Mouse (Mus musculus) E14TG2a.4 (cell line): ENCODE data around the gene Slc25a47.

Source experiments
- H3K27me3 ChIP-seq: 2 replicates; pipeline ENCODE4 v1.6.1; 2014; ENCODE audit warnings: low read length, control low read depth; ENCODE audit not compliant: insufficient read depth
- H3K36me3 ChIP-seq: 2 replicates; pipeline ENCODE4 v1.6.1; 2014; ENCODE audit warnings: low read length, control low read depth; ENCODE audit not compliant: insufficient read depth
- H3K4me1 ChIP-seq: replicated peaks from 2 replicates; pipeline ENCODE4 v1.6.1; 2014; ENCODE audit warnings: low read depth, low read length, control low read depth
- H3K4me3 ChIP-seq: replicated peaks from 2 replicates; pipeline ENCODE4 v1.5.1; 2014; ENCODE audit warnings: mild to moderate bottlenecking, low read length
- H3K9me3 ChIP-seq: 2 replicates; pipeline ENCODE4 v1.6.1; 2014; ENCODE audit warnings: low read length, control low read depth
- CTCF ChIP-seq: conservative IDR thresholded peaks from 2 replicates; pipeline ENCODE4 v1.5.1; 2014; ENCODE audit warnings: low read length
- NANOG ChIP-seq: IDR thresholded peaks from 2 replicates; pipeline ENCODE4 v1.6.1; 2014; ENCODE audit warnings: borderline replicate concordance, low read length, mixed read lengths
- POU5F1 ChIP-seq: IDR thresholded peaks from 2 replicates; pipeline ENCODE4 v1.6.1; 2014; ENCODE audit warnings: low read length, borderline replicate concordance

Gene Slc25a47

DNA sequence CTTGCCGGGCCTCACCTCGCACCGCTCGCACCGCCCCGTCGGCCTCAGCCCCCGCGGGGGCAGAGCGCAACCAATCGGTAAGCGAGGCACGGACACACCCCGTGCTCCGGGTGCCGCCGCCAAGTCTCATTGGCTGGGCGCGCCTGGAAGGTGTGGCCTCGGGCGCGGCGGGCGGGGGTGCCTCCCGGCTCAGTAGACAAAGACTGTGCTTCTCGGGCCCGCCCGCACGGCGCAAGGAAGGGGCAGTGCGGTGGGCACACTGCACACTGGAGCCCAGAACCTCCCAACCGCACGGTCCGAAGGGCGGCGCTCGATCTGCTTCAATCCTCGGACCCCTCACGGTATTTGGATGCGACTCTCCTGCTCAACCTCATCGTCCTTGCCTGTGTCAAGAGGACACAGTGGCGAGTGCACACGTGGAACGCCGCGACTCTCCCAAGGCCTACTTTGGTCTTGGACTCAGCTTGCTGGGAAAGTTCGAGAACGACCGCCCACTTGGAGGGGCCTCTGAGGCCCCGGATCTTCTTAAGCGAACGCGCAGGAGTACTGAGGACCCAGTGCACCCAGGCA, at the start of gene Slc25a47, which contains the start of gene Slc25a29:
TSS of gene Slc25a47 (plus strand) at position 207 of the 570 bp plus-strand sequence.
TSS of gene Slc25a29 (minus strand) at position 44 of the 570 bp plus-strand sequence.
- Histone ChIP-seq H3K4me3 (peak within 1 kb of the TSS; percentile 86), H3K27me3 (peaks cover 35% of the 10 kb centered on the region), H3K9me3 (no peaks in the 10 kb centered on the region), H3K36me3 (peaks cover 11% of the 10 kb centered on the region; the same call in 1 of the 2 replicates), H3K4me1 (peaks cover 41% of the 10 kb centered on the region)
- TF ChIP-seq CTCF = no peak
- TF ChIP-seq POU5F1 = no peak
- no peak for TF ChIP-seq NANOG

DNA sequence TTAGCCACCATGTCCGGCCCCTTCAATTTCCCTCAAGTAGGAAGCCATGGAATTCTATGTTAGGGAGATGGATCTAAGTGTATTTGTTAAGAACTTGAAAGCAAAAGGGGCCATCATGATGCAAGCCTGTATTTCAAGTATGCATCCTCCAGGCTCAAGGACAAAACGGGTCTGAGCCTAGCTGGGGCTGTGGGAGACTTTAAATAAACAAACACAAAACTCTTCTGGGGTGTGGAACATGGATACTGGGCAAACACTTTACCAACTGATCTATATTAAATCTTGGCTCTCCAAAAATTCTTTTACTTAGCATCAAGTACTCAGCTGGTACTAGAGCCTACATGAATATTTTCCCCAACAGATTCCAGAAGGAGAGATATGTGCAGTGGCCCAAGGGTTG, 48.5 kb upstream of the Slc25a47 start:
- TF ChIP-seq NANOG (no peak), CTCF (no peak), POU5F1 (no peak)

DNA sequence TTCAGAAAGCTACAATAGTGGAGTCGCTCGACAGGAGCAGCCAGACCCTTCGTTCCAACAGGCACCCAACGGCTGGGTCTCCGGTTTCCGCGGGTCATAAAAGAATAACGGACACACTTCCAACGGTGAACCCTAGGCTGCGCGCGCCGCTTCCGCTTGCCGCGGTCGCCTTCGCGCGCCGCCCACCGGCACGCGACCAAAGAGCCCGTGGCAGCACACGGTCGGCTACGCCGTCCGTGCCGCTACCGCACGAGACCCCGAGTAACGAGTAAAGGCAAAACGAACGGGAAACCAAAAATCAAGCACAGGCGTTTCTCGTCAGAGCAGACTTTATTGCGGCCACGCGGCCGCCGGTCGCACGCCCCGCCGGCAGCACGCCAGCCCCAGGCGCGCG, 43.7 kb upstream of the Slc25a47 start:
- peaks cover 23% of the 10 kb centered on the region for H3K36me3 ChIP-seq
- no peaks in the 10 kb centered on the region for H3K9me3 ChIP-seq
- H3K4me1 ChIP-seq = peaks cover 49% of the 10 kb centered on the region
- no peaks in the 10 kb centered on the region for H3K27me3 ChIP-seq
- TF ChIP-seq POU5F1 (no peak), CTCF (no peak), NANOG (no peak)
- H3K4me3 ChIP-seq = peak overlapping the region; percentile 94

More for the DNA sequence above, 48.5 kb upstream of the Slc25a47 start:
- peaks cover 27% of the 10 kb centered on the region for H3K4me1 ChIP-seq
- peaks cover 10% of the 10 kb centered on the region; the same call in 1 of the 2 replicates for H3K36me3 ChIP-seq
- H3K4me3 ChIP-seq = no peak overlapping the region
- no peaks in the 10 kb centered on the region for H3K27me3 ChIP-seq
- H3K9me3 ChIP-seq = no peaks in the 10 kb centered on the region

DNA sequence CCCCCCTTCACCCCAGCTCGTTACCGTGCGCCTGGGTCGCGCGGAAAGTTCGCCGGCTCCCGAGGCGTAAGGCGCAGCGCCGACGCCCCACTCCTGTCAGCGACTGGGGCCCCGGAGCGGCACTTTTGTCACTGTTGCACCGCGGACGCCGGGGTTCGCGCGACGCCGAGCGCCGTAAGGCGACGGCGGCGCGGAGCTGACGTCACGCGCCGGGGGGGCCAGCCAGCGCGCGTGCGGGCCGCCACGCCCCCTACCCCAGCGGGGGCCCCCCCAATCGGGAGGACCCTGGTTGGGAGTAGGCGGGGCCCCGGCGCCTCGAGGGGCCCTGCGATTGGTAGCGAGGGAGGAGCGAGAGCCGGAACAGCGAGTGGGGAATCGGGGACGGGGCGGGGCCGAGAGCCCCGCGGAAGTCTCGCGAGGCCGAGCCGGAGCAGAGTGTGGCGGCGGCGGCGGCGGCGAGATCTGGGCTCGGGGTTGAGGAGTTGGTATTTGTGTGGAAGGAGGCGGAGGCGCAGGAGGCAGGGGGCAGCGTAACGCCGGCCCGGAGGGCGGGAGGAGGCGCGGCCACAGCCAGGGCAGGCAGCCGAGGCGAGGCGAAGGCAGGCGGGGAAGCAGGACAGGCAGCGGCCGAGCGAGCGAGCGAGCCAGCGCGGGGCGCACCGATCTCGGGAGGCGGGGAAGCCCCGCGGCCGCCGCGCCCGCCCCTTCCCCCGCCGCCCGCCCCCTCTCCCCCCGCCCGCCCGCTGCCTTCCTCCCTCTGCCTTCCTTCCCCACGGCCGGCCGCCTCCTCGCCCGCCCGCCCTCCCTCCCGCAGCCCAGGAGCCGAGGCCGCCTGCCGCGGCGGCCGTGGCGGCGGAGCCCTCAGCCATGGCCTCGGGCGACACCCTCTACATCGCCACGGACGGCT, 43.0 kb upstream of the Slc25a47 start, which contains the start of gene Yy1:
TSS of gene Yy1 (plus strand) at position 428 of the 907 bp plus-strand sequence.
- H3K36me3 ChIP-seq = peaks cover 26% of the 10 kb centered on the region
- peaks cover 55% of the 10 kb centered on the region for H3K4me1 ChIP-seq
- no peaks in the 10 kb centered on the region for H3K9me3 ChIP-seq
- peak within 1 kb of the TSS; percentile 94 for H3K4me3 ChIP-seq
- no peak for TF ChIP-seq POU5F1
- TF ChIP-seq CTCF = no peak
- TF ChIP-seq NANOG = no peak
- H3K27me3 ChIP-seq = no peaks in the 10 kb centered on the region

DNA sequence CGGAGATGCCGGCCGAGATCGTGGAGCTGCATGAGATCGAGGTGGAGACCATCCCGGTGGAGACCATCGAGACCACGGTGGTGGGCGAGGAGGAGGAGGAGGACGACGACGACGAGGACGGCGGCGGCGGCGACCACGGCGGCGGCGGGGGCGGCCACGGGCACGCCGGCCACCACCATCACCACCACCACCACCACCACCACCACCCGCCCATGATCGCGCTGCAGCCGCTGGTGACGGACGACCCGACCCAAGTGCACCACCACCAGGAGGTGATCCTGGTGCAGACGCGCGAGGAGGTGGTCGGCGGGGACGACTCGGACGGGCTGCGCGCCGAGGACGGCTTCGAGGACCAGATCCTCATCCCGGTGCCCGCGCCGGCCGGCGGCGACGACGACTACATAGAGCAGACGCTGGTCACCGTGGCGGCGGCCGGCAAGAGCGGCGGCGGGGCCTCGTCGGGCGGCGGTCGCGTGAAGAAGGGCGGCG, 42.3 kb upstream of the Slc25a47 start:
- peaks cover 28% of the 10 kb centered on the region for H3K36me3 ChIP-seq
- peaks cover 57% of the 10 kb centered on the region for H3K4me1 ChIP-seq
- no peaks in the 10 kb centered on the region for H3K27me3 ChIP-seq
- TF ChIP-seq NANOG = no peak
- TF ChIP-seq POU5F1 = no peak
- no peak for TF ChIP-seq CTCF
- H3K9me3 ChIP-seq = no peaks in the 10 kb centered on the region
- peak overlapping the region; percentile 94 for H3K4me3 ChIP-seq

DNA sequence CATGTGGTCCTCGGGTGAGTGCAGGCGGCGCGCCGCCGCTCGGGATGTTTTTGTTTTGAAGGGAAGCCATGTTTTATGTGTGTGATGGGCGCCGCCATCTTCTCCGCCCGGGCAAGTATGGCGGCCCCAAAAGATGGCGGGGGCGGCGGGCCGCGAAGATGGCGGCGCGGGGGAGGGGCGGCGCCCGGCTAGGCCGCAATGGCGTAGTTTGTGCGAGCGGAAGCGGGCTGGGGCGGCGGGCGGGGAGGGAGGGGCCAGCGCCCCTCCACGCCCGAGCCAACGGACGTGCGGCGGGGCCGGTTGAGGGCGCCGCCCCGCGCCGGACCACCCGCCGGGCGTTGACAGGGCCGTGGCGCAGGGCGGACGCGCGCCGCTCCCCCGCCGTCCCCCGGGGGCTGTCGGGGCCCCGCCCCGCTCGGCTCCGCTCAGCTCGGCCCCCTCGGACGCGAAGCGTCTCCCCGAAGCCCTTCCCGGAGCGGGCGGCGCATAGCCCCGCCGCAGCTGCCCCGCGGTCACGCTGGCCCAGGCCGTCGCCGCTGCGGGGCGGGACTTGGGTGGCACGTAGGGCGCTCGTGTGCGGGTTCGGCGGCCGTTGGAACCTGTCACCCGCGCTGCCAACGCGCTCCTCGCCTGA, 41.7 kb upstream of the Slc25a47 start:
- Histone ChIP-seq H3K4me1 (peaks cover 64% of the 10 kb centered on the region), H3K27me3 (no peaks in the 10 kb centered on the region), H3K36me3 (peaks cover 35% of the 10 kb centered on the region), H3K9me3 (no peaks in the 10 kb centered on the region), H3K4me3 (peak overlapping the region; percentile 94)
- TF ChIP-seq NANOG = no peak
- no peak for TF ChIP-seq POU5F1
- TF ChIP-seq CTCF = no peak

DNA sequence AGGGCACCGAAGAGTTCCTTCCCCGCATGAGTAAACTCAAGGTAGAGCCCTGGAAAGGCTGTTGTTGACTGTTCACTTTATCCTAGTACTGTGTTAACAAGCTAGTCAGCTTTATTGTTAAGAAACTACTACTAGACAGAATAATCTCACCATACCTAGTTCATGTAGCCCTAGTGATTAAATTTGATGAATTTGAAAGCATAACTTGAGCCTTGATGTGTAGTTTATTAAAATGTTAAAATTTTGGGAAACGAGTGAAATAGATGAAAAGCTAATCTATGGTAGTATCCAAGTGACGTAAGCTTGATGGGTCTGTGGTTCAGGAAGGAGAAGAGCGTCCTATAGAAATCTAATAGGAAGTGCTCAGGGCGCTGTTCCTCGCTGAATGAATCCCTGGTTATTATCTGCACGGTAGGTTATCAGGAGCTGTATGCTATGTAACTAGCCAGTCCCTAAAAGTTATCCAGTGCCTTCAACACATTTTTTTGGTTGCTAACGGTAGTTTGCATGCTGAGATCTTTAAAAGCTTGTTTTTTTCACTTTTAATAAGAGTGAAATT, 40.8 kb upstream of the Slc25a47 start:
- Histone ChIP-seq H3K27me3 (no peaks in the 10 kb centered on the region), H3K36me3 (peaks cover 40% of the 10 kb centered on the region), H3K4me3 (peak overlapping the region; percentile 94), H3K9me3 (no peaks in the 10 kb centered on the region), H3K4me1 (peaks cover 70% of the 10 kb centered on the region)
- TF ChIP-seq POU5F1 = no peak
- no peak for TF ChIP-seq NANOG
- no peak for TF ChIP-seq CTCF

DNA sequence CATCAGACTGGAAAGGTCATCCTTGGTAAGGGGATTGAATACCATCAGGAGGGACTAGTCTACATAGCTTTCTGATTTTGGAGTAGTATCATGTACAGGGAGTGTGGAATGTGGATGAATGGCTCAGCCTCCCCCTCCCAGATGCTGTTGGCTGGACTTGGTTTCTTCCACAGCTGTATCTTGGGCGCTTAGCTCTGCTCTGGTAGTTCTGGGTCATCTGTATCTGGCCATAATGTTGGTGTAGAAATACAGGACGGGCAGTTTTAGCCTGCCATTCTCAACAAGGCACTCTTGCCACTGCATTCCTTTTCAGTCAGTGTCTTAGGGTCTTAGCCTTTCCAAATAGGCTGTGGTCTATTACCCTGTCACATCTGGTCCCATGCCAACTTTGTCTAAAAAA, 34.2 kb upstream of the Slc25a47 start:
- Histone ChIP-seq H3K4me1 (peaks cover 97% of the 10 kb centered on the region), H3K4me3 (no peak overlapping the region), H3K36me3 (peaks cover 78% of the 10 kb centered on the region), H3K27me3 (no peaks in the 10 kb centered on the region), H3K9me3 (no peaks in the 10 kb centered on the region)
- TF ChIP-seq NANOG = no peak
- no peak for TF ChIP-seq POU5F1
- TF ChIP-seq CTCF = no peak
